Mouse (Mus musculus): ENCODE results near the gene Gm27021. TPM values are rescaled to one million over a fixed set of nuclear protein-coding genes. Genes with fewer than 3 reads are reported as not detected.

Gm27021 gene
- total RNA-seq, 1 experiment from 2014 or later, result not detected

- DNase-seq, result peak; percentile 90
These were observed 68.4 kb downstream of the Gm27021 start for GRCm38 (mm10) chr8:120599504-120599903.

GRCm38 (mm10) chr8:120598579-120598978 lies 69.3 kb downstream of the Gm27021 start:
- no peak for DNase-seq

- peak; percentile 69 for DNase-seq
These were observed 71.9 kb downstream of the Gm27021 start for GRCm38 (mm10) chr8:120595963-120596362.

GRCm38 (mm10) chr8:120594571-120594970 lies 73.3 kb downstream of the Gm27021 start:
- DNase-seq, result no peak

- no peak for DNase-seq
These were observed 76.1 kb downstream of the Gm27021 start for GRCm38 (mm10) chr8:120591587-120592292.

GRCm38 (mm10) chr8:120589921-120590320 lies 78.0 kb downstream of the Gm27021 start:
- peak; percentile 57 for DNase-seq

GRCm38 (mm10) chr8:120588908-120589771 lies 78.7 kb downstream of the Gm27021 start, which contains the start of gene Gins2:
Gins2 (minus strand) TSS chr8:120589304.
- peak; percentile 99 for DNase-seq

GRCm38 (mm10) chr8:120585521-120585920 lies 82.4 kb downstream of the Gm27021 start:
- no peak for DNase-seq

- peak; percentile 45 for DNase-seq
These were observed 86.1 kb downstream of the Gm27021 start for GRCm38 (mm10) chr8:120581811-120582210.

GRCm38 (mm10) chr8:120581329-120581728 lies 86.5 kb downstream of the Gm27021 start:
- no peak for DNase-seq

GRCm38 (mm10) chr8:120580336-120581000 lies 87.4 kb downstream of the Gm27021 start:
- DNase-seq, result no peak

- no peak for DNase-seq
These were observed 90.1 kb downstream of the Gm27021 start for GRCm38 (mm10) chr8:120577821-120578220.

GRCm38 (mm10) chr8:120575801-120576200 lies 92.1 kb downstream of the Gm27021 start:
- DNase-seq, result peak; percentile 46

- peak; percentile 82 for DNase-seq
These were observed 92.9 kb downstream of the Gm27021 start for GRCm38 (mm10) chr8:120574941-120575340.

- DNase-seq, result no peak
These were observed 94.0 kb downstream of the Gm27021 start for GRCm38 (mm10) chr8:120573866-120574265.

- DNase-seq, result no peak
These were observed 95.3 kb downstream of the Gm27021 start for GRCm38 (mm10) chr8:120572534-120572933.

GRCm38 (mm10) chr8:120571561-120571960 lies 96.3 kb downstream of the Gm27021 start:
- DNase-seq, result no peak

GRCm38 (mm10) chr8:120569939-120570715 lies 97.8 kb downstream of the Gm27021 start:
- DNase-seq, result peak; percentile 82

- DNase-seq, result no peak
These were observed 98.8 kb downstream of the Gm27021 start for GRCm38 (mm10) chr8:120569123-120569522.

GRCm38 (mm10) chr8:120568164-120568798 lies 99.6 kb downstream of the Gm27021 start:
- DNase-seq, result no peak

- no peak for DNase-seq
These were observed 100.1 kb downstream of the Gm27021 start for GRCm38 (mm10) chr8:120567731-120568130.
